Mouse (Mus musculus) heart, embryonic 16.5 days (tissue): ENCODE data around the gene Slc31a2. TPM values are rescaled to one million over a fixed set of nuclear protein-coding genes. Genes with fewer than 3 reads are reported as not detected.

Source experiments
- polyA plus RNA-seq: library from polyadenylated mRNA; unstranded; fragments of >200 nt; fragmentation: Nextera tagmentation; extraction: Ambion mirVana; gene quantifications from 2 replicates; pipeline ENCODE4 v1.2.1, GENCODE M21; 2015

Slc31a2 gene
- polyA plus RNA-seq, 1 experiment from 2014 or later = 23.8 TPM

Other genes with a start within 250 kb of the Slc31a2 start
- gene Mup20, start 208.4 kb upstream of the Slc31a2 start, polyA plus RNA-seq = not detected in 2 replicates
- not detected in 2 replicates for gene Mup3, start 175.2 kb upstream of the Slc31a2 start, polyA plus RNA-seq
- not detected in 2 replicates for gene Mup21, start 111.7 kb upstream of the Slc31a2 start, polyA plus RNA-seq
- 4.9 and 5.7 TPM in 2 replicates for gene Zfp37, start 31.5 kb upstream of the Slc31a2 start, polyA plus RNA-seq
- gene Fkbp15, start 98.0 kb downstream of the Slc31a2 start, polyA plus RNA-seq = 18.0 and 18.9 TPM in 2 replicates
- gene Slc31a1, start 98.2 kb downstream of the Slc31a2 start, polyA plus RNA-seq = 42.3 and 43.0 TPM in 2 replicates
- 83.0 and 85.5 TPM in 2 replicates for gene Cdc26, start 146.1 kb downstream of the Slc31a2 start, polyA plus RNA-seq
- 12.8 and 15.0 TPM in 2 replicates for gene Prpf4, start 146.2 kb downstream of the Slc31a2 start, polyA plus RNA-seq
- gene Rnf183, start 172.7 kb downstream of the Slc31a2 start, polyA plus RNA-seq = 0.17 and 0.26 TPM in 2 replicates
- 3.1 and 4.8 TPM in 2 replicates for gene Wdr31, start 208.3 kb downstream of the Slc31a2 start, polyA plus RNA-seq
- 3.4 and 6.3 TPM in 2 replicates for gene Bspry, start 217.5 kb downstream of the Slc31a2 start, polyA plus RNA-seq
- gene Hdhd3, start 240.9 kb downstream of the Slc31a2 start, polyA plus RNA-seq = 9.6 and 10.0 TPM in 2 replicates